Mouse (Mus musculus): ENCODE measurements around the gene Zbtb38. TPM values are rescaled to one million over a fixed set of nuclear protein-coding genes. Genes with fewer than 3 reads are reported as not detected.

Gene Zbtb38
- polyA plus RNA-seq, 1 experiment, result 14.8 TPM

- Histone ChIP-seq H3K27ac (ENCODE audit: control insufficient read depth, insufficient read depth, low read depth, low read length, poor library complexity) (no peak overlapping the region), H3K4me3 (replicated peaks; ENCODE audit: control insufficient read depth, low read depth, low read length) (no peak overlapping the region), H3K4me1 (ENCODE audit: control insufficient read depth, insufficient read depth, low read length) (peaks cover 2% of the 10 kb centered on the region)
- TF ChIP-seq CTCF (IDR thresholded peaks at IDR 0.05; ENCODE audit: control insufficient read depth, insufficient read depth, low read length) (no peak), POLR2A (IDR thresholded peaks at IDR 0.05; ENCODE audit: borderline replicate concordance, control insufficient read depth, low read depth, low read length) (no peak)
- 90% methylated on average over 17 of the region's 17 CpGs for WGBS
Observed at GRCm38 (mm10) chr9:96741365-96742085, 11.1 kb downstream of the Zbtb38 start.

- H3K4me1 ChIP-seq (ENCODE audit: control insufficient read depth, insufficient read depth, low read length), result peaks cover 2% of the 10 kb centered on the region
- no peak for TF ChIP-seq CTCF (IDR thresholded peaks at IDR 0.05; ENCODE audit: control insufficient read depth, insufficient read depth, low read length)
- TF ChIP-seq POLR2A (IDR thresholded peaks at IDR 0.05; ENCODE audit: borderline replicate concordance, control insufficient read depth, low read depth, low read length), result no peak
- 87% methylated on average over 15 of the region's 15 CpGs for WGBS
- H3K4me3 ChIP-seq (replicated peaks; ENCODE audit: control insufficient read depth, low read depth, low read length), result peak overlapping the region; percentile 12
- peak overlapping the region; percentile 20; the same call in 1 of the 2 replicates for H3K27ac ChIP-seq (ENCODE audit: control insufficient read depth, insufficient read depth, low read depth, low read length, poor library complexity)
Observed at GRCm38 (mm10) chr9:96740712-96741364, 11.8 kb downstream of the Zbtb38 start.

GRCm38 (mm10) chr9:96739808-96740711, 12.6 kb downstream of the Zbtb38 start:
- Histone ChIP-seq H3K27ac (ENCODE audit: control insufficient read depth, insufficient read depth, low read depth, low read length, poor library complexity) (peak overlapping the region; percentile 20; the same call in 1 of the 2 replicates), H3K4me3 (replicated peaks; ENCODE audit: control insufficient read depth, low read depth, low read length) (peak overlapping the region; percentile 12), H3K4me1 (ENCODE audit: control insufficient read depth, insufficient read depth, low read length) (peaks cover 2% of the 10 kb centered on the region)
- 64% methylated on average over 22 of the region's 22 CpGs for WGBS
- TF ChIP-seq POLR2A (IDR thresholded peaks at IDR 0.05; ENCODE audit: borderline replicate concordance, control insufficient read depth, low read depth, low read length) (no peak), CTCF (IDR thresholded peaks at IDR 0.05; ENCODE audit: control insufficient read depth, insufficient read depth, low read length) (no peak)

GRCm38 (mm10) chr9:96738563-96739355, 13.9 kb downstream of the Zbtb38 start:
- Histone ChIP-seq H3K4me3 (replicated peaks; ENCODE audit: control insufficient read depth, low read depth, low read length) (no peak overlapping the region), H3K27ac (ENCODE audit: control insufficient read depth, insufficient read depth, low read depth, low read length, poor library complexity) (no peak overlapping the region), H3K4me1 (ENCODE audit: control insufficient read depth, insufficient read depth, low read length) (peaks cover 2% of the 10 kb centered on the region)
- TF ChIP-seq POLR2A (IDR thresholded peaks at IDR 0.05; ENCODE audit: borderline replicate concordance, control insufficient read depth, low read depth, low read length) (no peak), CTCF (IDR thresholded peaks at IDR 0.05; ENCODE audit: control insufficient read depth, insufficient read depth, low read length) (no peak)
- WGBS, result 88% methylated on average over 13 of the region's 13 CpGs

GRCm38 (mm10) chr9:96735946-96736345, 16.7 kb downstream of the Zbtb38 start:
- H3K27ac ChIP-seq (ENCODE audit: control insufficient read depth, insufficient read depth, low read depth, low read length, poor library complexity), result no peak overlapping the region
- WGBS, result 79% methylated on average over 4 of the region's 4 CpGs

GRCm38 (mm10) chr9:96733425-96733717, 19.3 kb downstream of the Zbtb38 start:
- TF ChIP-seq CTCF (IDR thresholded peaks at IDR 0.05; ENCODE audit: control insufficient read depth, insufficient read depth, low read length) (no peak), POLR2A (IDR thresholded peaks at IDR 0.05; ENCODE audit: borderline replicate concordance, control insufficient read depth, low read depth, low read length) (no peak)
- 95% methylated on average over 4 of the region's 4 CpGs for WGBS
- no peak overlapping the region for H3K27ac ChIP-seq (ENCODE audit: control insufficient read depth, insufficient read depth, low read depth, low read length, poor library complexity)

More at GRCm38 (mm10) chr9:96735946-96736345, 16.7 kb downstream of the Zbtb38 start:
- H3K4me3 ChIP-seq (replicated peaks; ENCODE audit: control insufficient read depth, low read depth, low read length), result no peak overlapping the region
- TF ChIP-seq POLR2A (IDR thresholded peaks at IDR 0.05; ENCODE audit: borderline replicate concordance, control insufficient read depth, low read depth, low read length) (no peak), CTCF (IDR thresholded peaks at IDR 0.05; ENCODE audit: control insufficient read depth, insufficient read depth, low read length) (no peak)
- peaks cover 3% of the 10 kb centered on the region for H3K4me1 ChIP-seq (ENCODE audit: control insufficient read depth, insufficient read depth, low read length)

GRCm38 (mm10) chr9:96732644-96733424, 19.8 kb downstream of the Zbtb38 start:
- Histone ChIP-seq H3K27ac (ENCODE audit: control insufficient read depth, insufficient read depth, low read depth, low read length, poor library complexity) (no peak overlapping the region), H3K4me3 (replicated peaks; ENCODE audit: control insufficient read depth, low read depth, low read length) (no peak overlapping the region), H3K4me1 (ENCODE audit: control insufficient read depth, insufficient read depth, low read length) (peaks cover 1% of the 10 kb centered on the region; the same call in 1 of the 2 replicates)
- TF ChIP-seq CTCF (IDR thresholded peaks at IDR 0.05; ENCODE audit: control insufficient read depth, insufficient read depth, low read length), result no peak
- TF ChIP-seq POLR2A (IDR thresholded peaks at IDR 0.05; ENCODE audit: borderline replicate concordance, control insufficient read depth, low read depth, low read length), result no peak
- WGBS, result 89% methylated on average over 17 of the region's 17 CpGs

More at GRCm38 (mm10) chr9:96733425-96733717, 19.3 kb downstream of the Zbtb38 start:
- H3K4me1 ChIP-seq (ENCODE audit: control insufficient read depth, insufficient read depth, low read length), result peaks cover 1% of the 10 kb centered on the region; the same call in 1 of the 2 replicates
- H3K4me3 ChIP-seq (replicated peaks; ENCODE audit: control insufficient read depth, low read depth, low read length), result no peak overlapping the region
